Mouse (Mus musculus) erythroblast, embryonic 14.5 days (primary cell): Measurements from ENCODE around the gene Ccdc137.

Experiments used
- GATA1 ChIP-seq: IDR thresholded peaks from 2 replicates; pipeline ENCODE4 v1.6.1; 2012; ENCODE audit warnings: low read length, inconsistent platforms, mixed read lengths
- TAL1 ChIP-seq: IDR thresholded peaks from 3 replicates; pipeline ENCODE4 v1.6.1; 2012; ENCODE audit warnings: low read length, inconsistent platforms, mixed read lengths

- TF ChIP-seq GATA1: no peak
- no peak for TF ChIP-seq TAL1
Observed at GRCm38 (mm10) chr11:120426727-120427126, 31.2 kb upstream of the Ccdc137 start.
